Mouse (Mus musculus) limb, embryonic 14.5 days (tissue): ENCODE measurements at regions not wholly inside any gene's neighbourhood (a gene's known extent, or its start where the extent isn't known, plus 50 kb on each side); places are given as distances from the start of the nearest gene placed in this dataset.
A peak's percentile ranks its signal among the peaks of the same experiment; 100 is the strongest.

Experiments
- ATAC-seq: fragments of 200-750 bp; cut with Nextera tagmentation; 2 replicates; pipeline ENCODE4 v1.8.0; 2017; ENCODE audit warnings: low read depth, moderate number of reproducible peaks, moderate TSS enrichment; ENCODE audit not compliant: low FRiP score
- DNase-seq: peaks from one replicate; pipeline ENCODE4 v3.0.0-alpha.2; 2015; ENCODE audit warnings: low spot score
- H3K27ac ChIP-seq: fragments of 300-500 bp; sonication (generic); replicated peaks from 2 replicates; pipeline ENCODE4 v1.5.1; 2014; ENCODE audit warnings: low read depth, mild to moderate bottlenecking, low read length, moderate library complexity, mixed read lengths
- H3K27me3 ChIP-seq: fragments of 300-500 bp; sonication (generic); 2 replicates; pipeline ENCODE4 v1.6.1; 2014; ENCODE audit warnings: low read length, mixed read lengths; ENCODE audit not compliant: control insufficient read depth, insufficient read depth
- H3K36me3 ChIP-seq: fragments of 300-500 bp; sonication (generic); 2 replicates; pipeline ENCODE4 v1.6.1; 2014; ENCODE audit warnings: mild to moderate bottlenecking, low read length, moderate library complexity, mixed read lengths; ENCODE audit not compliant: control insufficient read depth, insufficient read depth
- H3K4me1 ChIP-seq: fragments of 300-500 bp; sonication (generic); 2 replicates; pipeline ENCODE4 v1.6.1; 2014; ENCODE audit warnings: antibody characterized with exemption, low read length, mixed read lengths; ENCODE audit not compliant: control insufficient read depth, insufficient read depth
- H3K4me2 ChIP-seq: fragments of 300-500 bp; sonication (generic); replicated peaks from 2 replicates; pipeline ENCODE4 v1.6.1; 2014; ENCODE audit warnings: low read depth, mild to moderate bottlenecking, low read length, moderate library complexity; ENCODE audit not compliant: severe bottlenecking
- H3K4me3 ChIP-seq: fragments of 300-500 bp; sonication (generic); replicated peaks from 2 replicates; pipeline ENCODE4 v1.5.1; 2014; ENCODE audit warnings: low read length
- H3K9ac ChIP-seq: fragments of 300-500 bp; sonication (generic); 2 replicates; pipeline ENCODE4 v1.6.1; 2014; ENCODE audit warnings: mild to moderate bottlenecking, low read depth, low read length, moderate library complexity; ENCODE audit not compliant: severe bottlenecking
- H3K9me3 ChIP-seq: fragments of 300-500 bp; sonication (generic); 2 replicates; pipeline ENCODE4 v1.6.1; 2016; ENCODE audit warnings: low read length; ENCODE audit not compliant: control insufficient read depth
- POLR2A ChIP-seq: fragments of 200-500 bp; IDR thresholded peaks from 2 replicates; pipeline ENCODE4 v1.8.0; 2012; ENCODE audit warnings: inconsistent platforms, mild to moderate bottlenecking, moderate library complexity, borderline replicate concordance; ENCODE audit not compliant: insufficient read depth, insufficient read length; ENCODE audit errors: extremely low read depth
- WGBS: fragments of 180-500 bp; shearing (Covaris S2); extraction: QIAGEN DNeasy Blood & Tissue Kit; methylation state at CpG from one replicate; pipeline ENCODE4 v1.1.7; 2014; 5-methylcytosine and 5-hydroxymethylcytosine counted together

DNA sequence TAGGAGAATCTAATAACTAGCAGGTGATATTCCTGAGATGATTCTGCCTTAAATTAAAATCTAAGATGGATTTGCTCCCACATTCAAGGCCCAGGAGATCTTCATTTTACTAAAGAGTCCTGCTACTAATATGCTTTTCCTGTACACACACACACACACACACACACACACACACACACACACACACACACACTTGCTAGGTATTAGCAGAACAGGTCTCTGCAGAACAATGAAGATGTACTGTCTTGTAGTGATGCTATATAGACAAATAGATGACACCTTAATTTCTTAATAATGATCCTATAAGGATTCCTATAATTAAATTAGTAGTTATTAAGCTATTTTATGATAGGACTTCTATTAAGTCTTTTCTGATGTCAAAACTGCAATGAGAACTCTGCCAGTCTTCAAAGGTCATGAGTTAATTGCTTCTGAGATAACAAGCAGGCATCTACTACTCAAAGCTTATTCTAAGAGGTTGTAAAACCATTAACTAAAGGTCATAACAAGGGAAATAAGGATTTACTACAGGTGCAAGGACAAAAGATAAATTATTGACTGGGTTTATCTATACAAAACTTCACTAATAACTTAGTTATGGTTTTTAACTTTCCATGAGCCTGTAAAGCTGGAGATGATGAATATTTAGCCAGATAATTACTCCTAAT, 666.0 kb upstream of the Impad1 start:
- Histone ChIP-seq H3K27ac (no peak overlapping the region), H3K9ac (no peak overlapping the region), H3K4me3 (no peak overlapping the region)

DNA sequence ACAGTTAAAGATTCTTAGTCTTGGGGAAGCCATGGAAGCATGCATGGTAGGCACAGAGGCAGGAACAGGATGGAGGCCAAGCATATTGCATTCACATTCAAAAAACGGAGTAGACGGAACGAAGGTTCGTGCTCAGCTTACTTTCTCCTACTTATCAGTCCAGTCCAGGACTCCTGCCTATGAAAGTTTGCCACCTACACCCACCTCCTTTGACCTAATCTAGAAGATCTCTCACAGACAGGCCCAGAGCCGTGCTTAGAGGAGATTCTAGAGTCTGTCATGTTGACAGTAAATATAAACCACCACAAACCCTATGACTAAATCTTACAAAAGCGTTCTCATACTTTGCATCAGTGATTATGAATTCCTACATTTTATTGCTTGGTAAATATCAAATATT, 657.3 kb upstream of the Impad1 start:
- no peak overlapping the region for H3K4me3 ChIP-seq
- no peaks in the 10 kb centered on the region for H3K4me1 ChIP-seq
- no peak overlapping the region for H3K9ac ChIP-seq
- ATAC-seq, result no peak
- H3K9me3 ChIP-seq, result no peaks in the 10 kb centered on the region
- DNase-seq, result no peak
- H3K36me3 ChIP-seq, result no peaks in the 10 kb centered on the region
- TF ChIP-seq POLR2A, result no peak
- H3K27me3 ChIP-seq, result no peaks in the 10 kb centered on the region
- H3K27ac ChIP-seq, result no peak overlapping the region
- 89% methylated on average over 6 of the region's 6 CpGs for WGBS
- no peak overlapping the region for H3K4me2 ChIP-seq

More for the DNA sequence above, 666.0 kb upstream of the Impad1 start:
- Histone ChIP-seq H3K36me3 (no peaks in the 10 kb centered on the region), H3K9me3 (no peaks in the 10 kb centered on the region), H3K4me1 (no peaks in the 10 kb centered on the region), H3K4me2 (no peak overlapping the region), H3K27me3 (no peaks in the 10 kb centered on the region)
- DNase-seq (no peak), ATAC-seq (no peak)
- TF ChIP-seq POLR2A, result no peak

DNA sequence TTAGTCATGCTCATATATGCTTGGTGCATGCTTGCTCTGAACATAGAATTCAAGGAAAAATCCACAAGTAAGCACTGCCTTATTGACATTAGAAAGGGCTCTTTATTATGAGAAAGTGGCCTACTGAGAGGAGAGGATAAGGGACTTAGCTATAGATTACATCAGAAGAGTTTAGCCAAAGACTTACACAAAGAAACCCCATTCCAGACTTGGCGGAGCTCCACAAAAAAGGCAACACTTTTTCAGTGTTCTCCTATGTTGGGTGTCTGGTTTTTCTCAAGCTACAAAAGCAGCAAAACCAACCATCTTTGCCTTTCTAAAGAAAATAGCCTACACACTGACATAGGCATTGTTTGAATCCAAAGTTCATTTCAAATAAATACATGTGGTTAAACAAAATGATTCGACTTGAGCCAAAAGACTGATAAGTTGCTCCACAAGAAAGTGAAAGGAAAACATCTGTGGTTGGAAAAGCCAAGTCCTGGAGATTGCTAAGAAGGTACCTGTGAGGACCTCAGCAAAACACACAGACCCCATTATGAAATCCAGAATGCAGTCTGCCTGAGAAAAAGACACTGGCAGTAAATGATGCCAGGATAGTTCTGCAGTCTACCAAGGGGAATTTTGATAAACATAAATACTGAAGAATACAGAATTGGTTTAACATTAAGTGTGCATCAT, 648.3 kb upstream of the Impad1 start:
- no peaks in the 10 kb centered on the region for H3K4me1 ChIP-seq
- no peak overlapping the region for H3K9ac ChIP-seq
- H3K4me2 ChIP-seq, result no peak overlapping the region
- no peaks in the 10 kb centered on the region for H3K27me3 ChIP-seq
- WGBS, result 69% methylated on average over 2 of the region's 2 CpGs
- no peaks in the 10 kb centered on the region for H3K36me3 ChIP-seq
- no peak overlapping the region for H3K27ac ChIP-seq
- no peaks in the 10 kb centered on the region for H3K9me3 ChIP-seq
- no peak for TF ChIP-seq POLR2A
- DNase-seq (peak; percentile 33), ATAC-seq (peak; percentile 53; the same call in 1 of the 2 replicates)
- no peak overlapping the region for H3K4me3 ChIP-seq

DNA sequence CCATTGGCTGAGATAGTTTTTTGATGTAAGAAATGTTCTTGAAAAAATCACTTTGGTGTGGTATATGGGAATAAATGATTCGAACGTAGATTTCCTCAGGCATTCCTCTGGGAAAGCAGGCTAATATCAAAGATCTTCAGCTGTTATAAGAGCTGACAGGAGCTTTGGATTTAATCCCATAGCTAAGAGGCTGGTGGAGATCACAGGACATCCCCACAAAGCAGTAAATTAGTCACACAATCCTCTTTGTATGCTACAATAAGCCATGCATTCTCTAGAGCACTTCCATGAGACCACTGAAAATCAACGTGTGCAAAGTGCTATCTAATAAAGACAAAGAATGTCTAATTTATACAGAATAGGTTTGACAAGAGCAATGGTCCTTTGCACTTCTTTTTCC, 643.9 kb upstream of the Impad1 start:
- no peak overlapping the region for H3K4me3 ChIP-seq
- no peak overlapping the region for H3K4me2 ChIP-seq
- no peaks in the 10 kb centered on the region for H3K36me3 ChIP-seq
- no peaks in the 10 kb centered on the region for H3K27me3 ChIP-seq
- 58% methylated on average over 3 of the region's 3 CpGs for WGBS
- no peak for DNase-seq
- no peaks in the 10 kb centered on the region for H3K9me3 ChIP-seq
- no peaks in the 10 kb centered on the region for H3K4me1 ChIP-seq
- no peak overlapping the region for H3K27ac ChIP-seq
- no peak overlapping the region for H3K9ac ChIP-seq
- no peak for ATAC-seq
- no peak for TF ChIP-seq POLR2A
